Mouse (Mus musculus) cerebellum, adult 2 months (tissue): Measurements from ENCODE around the gene Serpinf2.

Source experiments
- CTCF ChIP-seq: fragments of 200-500 bp; IDR thresholded peaks from 2 replicates; pipeline ENCODE4 v1.5.1; 2011; ENCODE audit warnings: low read depth, mild to moderate bottlenecking, control low read depth, low read length, moderate library complexity, borderline replicate concordance; ENCODE audit not compliant: insufficient read depth
- POLR2A ChIP-seq: fragments of 200-500 bp; IDR thresholded peaks from 2 replicates; pipeline ENCODE4 v1.6.1; 2011; ENCODE audit warnings: low read length, control low read depth, borderline replicate concordance; ENCODE audit not compliant: insufficient read depth

DNA sequence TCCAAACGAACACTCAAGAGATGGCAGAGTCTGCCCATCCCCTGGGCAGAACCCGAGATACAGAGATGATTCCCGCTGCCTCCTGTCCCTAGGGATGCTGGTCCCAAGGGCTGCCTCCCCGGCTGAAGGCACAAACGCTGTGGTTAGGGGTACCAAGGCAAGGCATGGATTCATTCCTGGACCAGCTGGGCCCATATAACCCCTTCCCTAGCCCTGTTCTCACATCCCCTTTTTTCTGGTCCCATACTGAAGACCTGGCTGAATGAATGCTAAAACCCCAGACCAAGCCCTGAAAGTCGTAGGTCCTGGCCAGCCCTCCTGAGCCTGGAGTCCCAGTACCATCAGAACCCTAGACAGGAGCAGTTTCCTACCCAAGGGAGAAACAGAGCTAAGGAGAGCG is 1.6 kb upstream of the Serpinf2 start:
- TF ChIP-seq POLR2A (no peak), CTCF (no peak)
